Mouse (Mus musculus): ENCODE results near the gene Hnrnpr.
A peak's percentile ranks its signal among the peaks of the same experiment; 100 is the strongest.

Hnrnpr gene

DNA sequence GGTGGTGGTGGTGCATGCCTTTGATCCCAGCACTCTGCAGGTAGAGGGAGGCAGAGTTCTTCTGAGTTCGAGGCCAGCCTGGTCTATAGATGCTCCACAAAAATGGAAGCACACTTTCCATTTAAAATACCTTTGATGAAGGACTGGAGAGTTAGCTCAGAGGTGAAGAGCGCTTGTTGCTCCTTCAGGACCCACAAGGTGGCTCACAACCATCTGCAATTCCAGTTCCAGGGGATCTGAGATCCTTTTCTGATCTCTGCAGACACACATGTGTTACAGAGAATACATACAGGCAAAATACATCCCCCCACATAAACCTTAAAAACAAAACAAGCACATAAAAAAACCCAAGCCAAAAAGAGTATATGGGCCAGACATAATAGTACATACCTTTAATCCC, 2.4 kb upstream of the Hnrnpr start:
- no peak for DNase-seq (ENCODE audit: low read depth, low spot score)

- peak; percentile 88 for DNase-seq (ENCODE audit: low read depth, low spot score)
Measured at GRCm38 (mm10) chr4:136309780-136310179, 962 bp upstream of the Hnrnpr start.

- peak; percentile 71 for DNase-seq (ENCODE audit: low read depth, low spot score)
Measured at GRCm38 (mm10) chr4:136311042-136311999, 579 bp downstream of the Hnrnpr start.

DNA sequence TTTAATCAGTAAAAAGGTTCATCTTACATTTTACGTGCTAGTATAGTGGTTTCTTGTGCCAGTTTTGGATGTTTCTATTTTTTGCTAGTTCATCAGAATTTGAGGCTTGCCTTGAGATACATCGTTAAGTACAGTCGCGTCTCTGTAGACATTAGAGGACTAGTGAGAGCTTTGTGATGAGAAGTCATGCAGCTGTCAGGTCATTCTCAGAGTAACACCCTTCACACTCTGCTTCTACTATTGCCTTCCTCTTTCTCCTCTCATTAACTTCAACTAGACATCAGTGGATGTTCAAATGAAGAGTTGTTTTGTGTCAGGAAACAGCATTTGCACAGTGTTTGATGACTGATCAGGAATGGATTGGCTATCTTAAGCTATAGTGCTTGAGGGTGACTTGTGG, 1.9 kb downstream of the Hnrnpr start:
- DNase-seq (ENCODE audit: low read depth, low spot score) = peak; percentile 58

- no peak for DNase-seq (ENCODE audit: low read depth, low spot score)
Measured at GRCm38 (mm10) chr4:136317667-136318066, 6.9 kb downstream of the Hnrnpr start.

- DNase-seq (ENCODE audit: low read depth, low spot score) = no peak
Measured at GRCm38 (mm10) chr4:136320016-136320415, 9.3 kb downstream of the Hnrnpr start.

- no peak for DNase-seq (ENCODE audit: low read depth, low spot score)
Measured at GRCm38 (mm10) chr4:136324226-136324625, 13.5 kb downstream of the Hnrnpr start.

DNA sequence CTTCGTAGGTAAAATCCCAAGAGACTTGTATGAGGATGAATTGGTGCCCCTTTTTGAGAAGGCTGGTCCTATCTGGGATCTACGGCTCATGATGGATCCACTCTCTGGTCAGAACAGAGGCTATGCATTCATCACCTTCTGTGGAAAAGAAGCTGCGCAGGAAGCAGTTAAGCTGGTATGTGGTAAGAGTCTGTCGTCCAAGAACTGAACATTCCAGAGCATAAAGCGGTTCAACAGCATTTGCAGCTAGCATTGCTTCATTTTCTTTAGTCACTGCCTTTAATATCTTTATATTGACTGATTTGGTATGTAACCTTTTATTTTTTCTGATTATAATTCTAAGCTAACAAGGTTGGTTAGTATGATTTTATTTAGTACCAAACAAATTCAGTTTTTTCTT, 16.5 kb downstream of the Hnrnpr start:
- DNase-seq (ENCODE audit: low read depth, low spot score) = no peak

- DNase-seq (ENCODE audit: low read depth, low spot score) = no peak
Measured at GRCm38 (mm10) chr4:136328115-136328514, 17.4 kb downstream of the Hnrnpr start.

DNA sequence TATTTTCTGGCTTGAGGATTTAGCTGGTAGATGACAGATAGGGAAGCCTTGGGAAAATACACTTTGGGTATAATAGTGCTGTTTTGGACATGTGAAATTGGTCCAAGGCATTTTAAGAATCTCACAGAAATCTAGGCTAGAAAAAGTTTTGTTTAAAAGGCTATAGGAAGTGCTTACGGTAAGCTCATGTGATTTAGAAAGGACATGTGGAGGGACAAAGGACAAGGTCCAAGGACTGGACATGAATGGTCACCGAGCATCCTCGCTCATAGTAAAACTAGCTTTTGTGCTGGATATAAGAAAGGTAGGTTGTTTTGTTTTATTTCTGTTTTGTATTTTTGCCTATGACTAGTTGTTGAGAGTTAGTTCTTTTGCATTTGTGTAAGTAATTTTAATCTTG, 21.0 kb downstream of the Hnrnpr start:
- DNase-seq (ENCODE audit: low read depth, low spot score) = no peak

DNA sequence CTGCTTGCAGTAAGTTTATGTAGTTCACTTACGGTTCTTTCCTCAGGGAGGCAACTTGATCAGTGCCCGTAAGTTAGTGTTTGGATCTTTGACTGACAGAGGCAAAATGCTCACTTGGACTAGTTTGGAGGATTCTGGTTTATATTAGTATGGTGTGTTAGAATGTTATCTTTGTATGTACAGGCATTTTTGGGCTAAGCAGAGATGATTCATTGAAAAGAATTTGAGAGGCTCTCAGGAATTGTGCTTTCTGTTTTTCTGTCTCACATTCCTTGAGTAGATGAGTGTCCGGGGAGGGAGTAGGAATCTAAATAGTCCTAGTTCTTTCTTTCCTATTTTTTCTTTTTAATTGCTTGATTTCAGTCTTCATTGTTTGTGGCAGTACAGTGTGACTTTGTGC, 22.4 kb downstream of the Hnrnpr start:
- no peak for DNase-seq (ENCODE audit: low read depth, low spot score)

GRCm38 (mm10) chr4:136335065-136335464, 24.3 kb downstream of the Hnrnpr start:
- no peak for DNase-seq (ENCODE audit: low read depth, low spot score)

GRCm38 (mm10) chr4:136337129-136337528, 26.4 kb downstream of the Hnrnpr start:
- DNase-seq (ENCODE audit: low read depth, low spot score) = no peak

DNA sequence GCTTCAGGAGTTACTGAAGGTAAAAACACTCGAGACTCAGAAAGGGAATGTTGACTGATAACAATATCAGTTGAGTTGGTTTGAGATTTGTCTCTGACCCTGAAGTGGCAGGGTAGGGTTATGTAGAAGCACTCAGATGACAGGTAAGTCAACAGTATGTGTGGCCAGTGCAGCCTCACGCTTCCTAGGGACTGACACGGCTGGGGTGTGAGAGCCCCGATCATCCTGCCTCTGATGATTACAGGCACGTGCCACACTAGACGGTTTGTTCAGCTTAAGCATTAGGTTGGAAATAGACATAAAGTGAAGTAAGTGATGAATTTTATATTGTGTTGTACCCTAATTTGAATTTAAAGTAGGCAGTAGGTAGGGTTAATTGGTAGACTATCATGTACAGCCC, 38.9 kb downstream of the Hnrnpr start:
- DNase-seq (ENCODE audit: low read depth, low spot score) = no peak

- DNase-seq (ENCODE audit: low read depth, low spot score) = no peak
Measured at GRCm38 (mm10) chr4:136357026-136357425, 46.3 kb downstream of the Hnrnpr start.

DNA sequence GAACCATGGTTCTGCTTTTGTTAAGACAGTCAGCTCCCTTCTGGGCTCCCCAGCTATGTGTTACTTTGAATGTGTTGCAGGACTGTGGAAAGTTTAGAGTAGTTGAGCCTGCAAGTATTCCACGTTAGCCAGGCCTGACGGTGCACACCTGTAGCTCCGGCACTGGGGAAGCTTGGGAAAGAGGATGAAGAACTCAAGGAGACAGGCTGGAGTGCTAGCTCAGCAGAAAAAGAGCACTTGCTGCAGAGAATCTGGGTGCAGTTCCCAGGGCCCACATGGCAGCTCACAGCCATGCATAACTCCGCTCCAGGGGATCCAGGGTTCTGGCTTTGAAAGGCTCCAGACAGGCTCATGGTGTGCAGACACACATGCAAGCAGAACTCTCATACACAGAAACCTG, 46.7 kb downstream of the Hnrnpr start:
- no peak for DNase-seq (ENCODE audit: low read depth, low spot score)

DNA sequence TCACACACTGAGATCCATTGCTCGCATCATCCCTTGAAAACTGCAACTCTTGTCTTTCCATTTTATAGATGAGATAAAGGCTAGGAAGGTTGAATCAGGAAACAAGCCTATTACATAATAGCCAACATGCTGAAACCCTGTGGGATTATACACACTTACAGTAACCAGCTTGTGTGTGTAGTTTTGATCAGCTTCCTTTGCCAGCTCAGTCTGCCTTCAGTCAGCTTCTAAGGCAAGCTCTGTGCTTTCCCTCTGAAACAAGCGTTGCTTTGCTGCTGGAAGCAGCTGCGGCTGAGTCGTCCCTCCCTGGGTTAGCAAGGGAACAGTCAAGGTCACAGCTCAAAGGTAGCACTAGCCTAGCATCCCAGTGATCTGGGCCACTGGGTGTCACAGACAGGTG, 57.1 kb downstream of the Hnrnpr start:
- no peak for DNase-seq (ENCODE audit: low read depth, low spot score)

GRCm38 (mm10) chr4:136369727-136370126, 59.0 kb downstream of the Hnrnpr start:
- peak; percentile 67 for DNase-seq (ENCODE audit: low read depth, low spot score)

DNA sequence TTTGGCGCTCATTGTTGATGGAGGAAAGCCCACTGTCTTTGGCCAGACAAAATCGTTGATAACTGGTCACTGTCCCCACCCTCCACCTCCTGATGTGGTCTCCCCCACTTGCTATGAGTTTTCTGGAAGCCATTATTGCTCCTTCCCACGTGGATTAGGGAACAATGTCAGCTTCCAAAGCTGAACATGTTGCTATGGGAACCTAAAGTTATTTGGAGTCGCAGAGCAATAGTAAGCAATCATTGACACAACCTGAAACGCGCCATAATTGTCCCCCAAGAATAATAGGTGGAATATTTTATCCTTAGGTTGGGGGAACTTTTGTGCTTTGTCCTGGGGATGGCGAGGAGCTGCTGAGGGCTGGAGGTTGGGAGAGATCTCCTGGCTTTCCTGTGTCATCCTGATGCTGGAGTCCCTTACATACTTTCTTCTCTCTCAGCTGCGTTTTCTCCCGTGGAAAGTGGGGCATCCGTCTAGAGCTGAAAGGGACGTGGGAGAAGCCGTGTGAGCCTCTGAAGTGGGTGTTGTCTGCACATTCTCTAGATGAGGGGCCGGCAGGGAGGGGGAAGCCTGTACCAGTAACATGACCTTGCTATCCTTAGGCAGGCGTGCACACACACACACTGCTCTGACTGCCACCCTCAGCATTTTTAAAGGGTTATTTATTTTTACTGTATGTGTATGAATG, 62.9 kb downstream of the Hnrnpr start:
- DNase-seq (ENCODE audit: low read depth, low spot score) = no peak

DNA sequence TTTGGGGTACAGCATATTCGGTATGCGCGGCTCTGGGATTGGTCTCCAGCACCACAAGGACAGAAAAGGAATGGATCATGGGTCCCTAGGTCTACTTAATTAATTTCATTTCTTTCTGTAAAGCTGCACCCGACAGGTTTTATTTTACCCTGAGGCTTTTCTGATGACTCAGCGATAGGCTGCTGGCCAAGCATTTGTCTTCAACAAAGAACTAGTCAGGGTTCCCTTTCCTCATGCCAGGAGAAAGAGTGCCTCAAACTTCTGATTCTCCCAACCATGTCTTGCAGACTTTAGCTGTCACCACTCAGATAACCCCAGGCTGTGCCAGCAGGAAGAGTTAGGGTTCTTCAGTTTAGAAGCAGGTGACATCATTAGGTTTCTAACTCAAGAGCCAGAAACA, 66.3 kb downstream of the Hnrnpr start:
- no peak for DNase-seq (ENCODE audit: low read depth, low spot score)

DNA sequence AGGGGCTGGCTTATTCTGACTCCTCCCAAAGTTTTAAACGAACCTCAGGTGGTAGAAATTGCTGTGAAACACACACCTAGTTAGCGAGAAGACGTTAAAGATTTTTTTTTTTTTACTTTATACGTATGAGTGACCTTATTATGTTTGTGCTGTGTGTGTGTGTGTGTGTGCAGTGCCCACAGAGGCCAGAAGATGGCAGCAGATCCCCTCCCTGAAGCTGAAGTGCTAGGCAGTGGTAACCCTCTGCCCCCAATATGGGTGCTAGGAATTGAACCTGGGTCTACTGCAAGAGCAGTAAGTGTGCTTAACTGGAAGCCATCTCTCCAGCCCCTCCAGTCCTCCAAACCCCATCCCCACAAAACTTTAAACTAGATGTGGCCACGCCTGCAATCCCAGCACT, 72.3 kb downstream of the Hnrnpr start:
- peak; percentile 29 for DNase-seq (ENCODE audit: low read depth, low spot score)

DNA sequence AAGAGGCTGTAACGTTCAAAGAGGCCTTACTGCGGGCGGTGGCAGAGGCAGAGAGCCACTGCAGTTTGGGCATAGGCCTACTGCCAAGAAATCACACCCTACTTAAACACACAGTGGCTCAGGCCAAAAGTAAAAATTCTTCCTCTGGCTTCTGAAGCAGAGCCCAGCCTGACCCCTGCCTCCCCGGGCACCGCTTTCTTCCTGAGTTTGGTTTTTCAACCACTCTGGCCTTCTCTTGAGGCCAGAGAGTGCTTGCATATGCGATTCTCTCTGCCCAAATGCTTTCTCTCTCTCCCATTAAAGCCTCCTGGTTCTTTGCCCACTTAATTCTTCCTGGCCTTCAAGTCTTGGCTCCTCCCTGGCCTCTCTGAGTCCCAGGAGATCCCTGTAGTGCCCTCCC, 73.1 kb downstream of the Hnrnpr start:
- DNase-seq (ENCODE audit: low read depth, low spot score) = no peak

GRCm38 (mm10) chr4:136387261-136387660, 76.5 kb downstream of the Hnrnpr start:
- DNase-seq (ENCODE audit: low read depth, low spot score) = no peak

Measured in A20 (cell line).